Mouse (Mus musculus) liver, adult 2 months (tissue): ENCODE measurements around the gene Cenpc1.

Experiments
- CTCF ChIP-seq: fragments of 200-500 bp; IDR thresholded peaks from 2 replicates; pipeline ENCODE4 v1.5.1; 2011; ENCODE audit warnings: low read depth, low read length, control low read depth
- POLR2A ChIP-seq: fragments of 200-500 bp; IDR thresholded peaks from 2 replicates; pipeline ENCODE4 v1.6.1; 2011; ENCODE audit warnings: low read length, control low read depth; ENCODE audit not compliant: insufficient read depth; ENCODE audit errors: extremely low read depth

- TF ChIP-seq POLR2A (no peak), CTCF (no peak)
Observed at GRCm38 (mm10) chr5:85987516-85987863, 77.9 kb downstream of the Cenpc1 start.
